Mouse (Mus musculus) megakaryocyte, embryonic 14.5 days (primary cell): ENCODE data around the gene Smad1. TPM values are rescaled to one million over a fixed set of nuclear protein-coding genes. Genes with fewer than 3 reads are reported as not detected.
A peak's percentile ranks its signal among the peaks of the same experiment; 100 is the strongest.

Source experiments
- H3K27me3 ChIP-seq: replicated peaks from 2 replicates; pipeline ENCODE3; 2012; ENCODE audit warnings: inconsistent platforms
- H3K36me3 ChIP-seq: replicated peaks from 2 replicates; pipeline ENCODE3; 2012; ENCODE audit warnings: low read length, inconsistent platforms, mixed read lengths
- H3K4me1 ChIP-seq: 2 replicates; pipeline ENCODE4 v1.6.1; 2012; ENCODE audit warnings: inconsistent platforms
- H3K4me3 ChIP-seq: replicated peaks from 2 replicates; pipeline ENCODE3; 2012; ENCODE audit warnings: moderate library complexity, mild to moderate bottlenecking, inconsistent platforms
- H3K9me3 ChIP-seq: 2 replicates; pipeline ENCODE4 v1.6.1; 2012; ENCODE audit warnings: inconsistent platforms
- FLI1 ChIP-seq: IDR thresholded peaks from 2 replicates; pipeline ENCODE4 v1.6.1; 2012; ENCODE audit warnings: low read length, inconsistent platforms, mixed read lengths
- GATA1 ChIP-seq: IDR thresholded peaks from 3 replicates; pipeline ENCODE4 v1.6.1; 2012; ENCODE audit warnings: mixed read lengths, low read length, inconsistent platforms, borderline replicate concordance
- polyA plus RNA-seq: library from polyadenylated mRNA; stranded (reverse); fragments of >175 nt; gene quantifications from 2 replicates; pipeline ENCODE4 v1.2.3, GENCODE M21; 2012; ENCODE audit warnings: low replicate concordance; ENCODE audit not compliant: insufficient read depth

Gene Smad1
- polyA plus RNA-seq, 1 experiment: 8.0 TPM

DNA sequence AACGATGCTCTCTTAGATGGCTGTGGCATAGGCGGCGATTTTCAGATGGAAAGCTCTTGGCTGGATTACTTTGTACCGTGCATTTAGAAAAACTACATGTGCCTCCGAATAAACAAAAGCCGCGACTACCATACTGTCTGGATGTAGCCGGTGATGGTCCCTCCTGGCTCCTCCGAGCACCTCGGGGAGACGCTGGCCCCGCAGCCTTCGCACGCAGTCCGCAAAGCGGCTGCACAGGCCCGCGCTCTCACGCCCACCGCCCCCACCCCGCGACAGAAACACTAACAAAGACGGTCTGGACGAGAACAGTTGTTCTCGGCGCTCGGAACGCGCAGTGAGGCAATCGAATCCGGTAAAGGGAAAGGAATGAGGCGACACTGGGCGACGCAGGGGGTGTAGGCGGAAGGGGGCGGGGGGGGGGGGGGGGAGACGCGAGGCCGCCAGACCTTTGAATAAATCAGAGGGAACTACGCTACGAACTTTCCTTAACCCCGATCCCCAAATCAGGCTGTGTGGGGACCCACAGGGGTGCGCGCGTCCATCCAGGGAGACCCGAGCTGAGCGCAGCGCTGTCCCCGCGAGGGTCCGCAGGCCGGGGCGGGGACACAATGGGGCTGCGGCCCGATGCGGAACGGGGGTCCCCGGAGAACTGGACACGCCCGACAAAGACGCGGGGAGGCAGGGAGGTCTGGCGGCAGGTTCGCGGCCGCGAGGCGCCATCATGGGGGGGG, 902 bp downstream of the Smad1 start:
- Histone ChIP-seq H3K4me1 (peaks cover 41% of the 10 kb centered on the region), H3K36me3 (no peaks in the 10 kb centered on the region), H3K4me3 (peak overlapping the region; percentile 94), H3K9me3 (peaks cover 7% of the 10 kb centered on the region), H3K27me3 (peaks cover 40% of the 10 kb centered on the region)
- TF ChIP-seq FLI1: no peak
- TF ChIP-seq GATA1: no peak

DNA sequence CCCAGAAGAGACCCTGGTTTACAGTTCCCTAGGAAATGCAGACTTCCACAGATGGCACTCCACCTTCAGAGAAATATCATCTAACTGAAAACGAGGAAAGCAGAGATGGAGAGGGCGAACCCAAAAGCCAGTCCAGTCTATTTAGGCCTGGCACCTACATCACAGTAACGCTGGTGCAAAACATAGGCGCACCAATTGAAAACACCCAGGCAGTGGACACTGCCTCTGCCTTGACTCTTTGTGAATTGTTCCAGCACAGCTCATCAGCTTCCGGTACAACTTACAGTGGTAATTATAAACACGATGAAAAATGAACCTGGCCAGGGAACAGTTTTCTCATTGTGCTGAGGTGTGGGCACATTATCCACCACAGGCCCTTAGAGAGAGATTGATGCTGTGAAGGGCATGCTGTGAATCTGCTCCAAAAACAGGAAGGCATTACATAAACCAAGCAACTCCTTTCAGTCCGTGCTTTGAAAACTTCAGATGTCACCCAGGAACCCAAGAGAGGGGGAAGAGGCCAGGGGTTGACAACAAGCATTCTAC, 1.5 kb downstream of the Smad1 start:
- Histone ChIP-seq H3K4me3 (peak overlapping the region; percentile 94), H3K36me3 (no peaks in the 10 kb centered on the region), H3K27me3 (peaks cover 40% of the 10 kb centered on the region), H3K9me3 (peaks cover under 1% of the 10 kb centered on the region; the same call in 1 of the 2 replicates), H3K4me1 (peaks cover 37% of the 10 kb centered on the region)
- no peak for TF ChIP-seq FLI1
- TF ChIP-seq GATA1: no peak

DNA sequence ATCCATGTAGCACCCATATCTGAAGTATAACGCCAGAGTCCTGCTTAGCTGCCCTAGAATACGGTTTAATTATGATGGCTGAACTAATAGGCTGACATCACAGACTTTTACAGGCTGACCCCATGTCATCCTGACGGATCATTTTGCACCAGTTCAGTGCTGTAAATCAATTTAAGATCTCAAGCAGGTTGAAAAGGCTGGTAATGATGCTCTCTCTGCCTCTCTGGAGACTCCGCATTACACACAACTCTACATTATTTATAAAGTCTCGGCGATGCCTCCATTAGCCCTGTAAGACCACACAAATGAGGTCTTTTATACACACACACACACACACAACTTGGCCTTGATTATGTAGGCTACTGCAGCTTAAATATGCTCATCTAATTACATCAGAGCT, 2.4 kb downstream of the Smad1 start:
- TF ChIP-seq FLI1: no peak
- no peak for TF ChIP-seq GATA1
- Histone ChIP-seq H3K36me3 (no peaks in the 10 kb centered on the region), H3K4me3 (no peak overlapping the region), H3K27me3 (peaks cover 38% of the 10 kb centered on the region), H3K4me1 (peaks cover 36% of the 10 kb centered on the region), H3K9me3 (no peaks in the 10 kb centered on the region)

DNA sequence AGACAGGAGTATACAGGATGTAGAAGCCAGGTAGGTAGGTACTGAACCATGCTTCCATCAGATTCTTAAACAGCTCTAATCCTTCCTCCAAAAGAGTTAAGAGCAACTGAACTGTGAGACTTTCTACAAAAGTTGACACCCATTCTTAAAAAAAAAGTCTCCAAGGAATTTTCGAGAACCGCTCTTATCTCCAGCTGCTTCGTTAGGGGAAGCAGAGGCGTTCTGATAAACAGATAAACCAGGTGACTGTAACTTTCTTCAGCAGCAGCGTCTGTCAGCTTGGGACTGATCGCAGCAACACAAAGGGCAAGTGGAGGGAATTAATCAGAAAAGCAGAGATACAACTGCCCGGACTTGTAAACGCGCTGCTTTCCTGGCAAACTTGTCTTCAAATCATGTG, 5.3 kb downstream of the Smad1 start:
- no peaks in the 10 kb centered on the region for H3K36me3 ChIP-seq
- no peak for TF ChIP-seq GATA1
- TF ChIP-seq FLI1: no peak
- H3K9me3 ChIP-seq: no peaks in the 10 kb centered on the region
- peaks cover 30% of the 10 kb centered on the region for H3K4me1 ChIP-seq
- no peak overlapping the region for H3K4me3 ChIP-seq
- peaks cover 25% of the 10 kb centered on the region for H3K27me3 ChIP-seq

DNA sequence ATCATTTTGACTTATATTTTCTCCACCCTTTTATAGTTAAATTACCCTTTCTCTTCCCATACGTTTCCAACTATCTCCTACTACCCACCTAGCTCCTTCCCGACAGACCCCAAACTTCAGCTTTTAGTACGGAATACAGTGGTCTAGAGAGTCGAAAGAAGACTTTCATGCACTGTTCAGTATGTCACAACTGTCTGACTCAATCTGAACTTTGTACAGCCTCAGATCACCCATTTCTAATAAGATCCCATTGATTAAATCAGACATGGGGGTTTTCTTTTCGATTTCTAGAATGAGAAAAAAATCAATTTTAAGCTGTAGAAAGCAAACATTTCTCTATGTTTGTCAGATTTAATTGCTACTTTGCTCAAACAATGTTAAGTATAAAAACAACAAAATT, 6.1 kb downstream of the Smad1 start:
- Histone ChIP-seq H3K36me3 (no peaks in the 10 kb centered on the region), H3K4me3 (no peak overlapping the region), H3K27me3 (peaks cover 19% of the 10 kb centered on the region), H3K9me3 (no peaks in the 10 kb centered on the region), H3K4me1 (peaks cover 27% of the 10 kb centered on the region)
- TF ChIP-seq FLI1 (no peak), GATA1 (no peak)

DNA sequence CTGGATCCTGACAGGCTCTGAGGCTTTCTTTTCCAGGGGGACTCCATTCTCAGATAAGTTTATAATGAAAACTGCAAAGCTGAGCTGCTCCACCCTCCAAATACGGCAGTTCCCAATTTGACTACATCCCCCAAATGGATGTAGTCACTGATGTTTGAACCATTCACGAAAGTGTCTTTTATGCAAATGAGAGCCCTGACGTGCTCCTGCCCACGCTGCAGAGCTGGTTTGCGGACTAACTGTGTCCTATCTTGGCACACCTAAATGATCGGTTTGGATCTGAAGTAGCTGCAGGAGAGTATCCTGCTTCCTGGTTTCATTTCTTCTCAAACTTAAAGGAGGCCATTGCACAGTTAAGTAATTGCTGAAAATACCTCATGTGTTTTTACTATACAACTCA, 6.7 kb downstream of the Smad1 start:
- Histone ChIP-seq H3K4me1 (peaks cover 21% of the 10 kb centered on the region), H3K27me3 (peaks cover 13% of the 10 kb centered on the region), H3K9me3 (no peaks in the 10 kb centered on the region), H3K36me3 (no peaks in the 10 kb centered on the region), H3K4me3 (no peak overlapping the region)
- TF ChIP-seq GATA1: no peak
- TF ChIP-seq FLI1: no peak

DNA sequence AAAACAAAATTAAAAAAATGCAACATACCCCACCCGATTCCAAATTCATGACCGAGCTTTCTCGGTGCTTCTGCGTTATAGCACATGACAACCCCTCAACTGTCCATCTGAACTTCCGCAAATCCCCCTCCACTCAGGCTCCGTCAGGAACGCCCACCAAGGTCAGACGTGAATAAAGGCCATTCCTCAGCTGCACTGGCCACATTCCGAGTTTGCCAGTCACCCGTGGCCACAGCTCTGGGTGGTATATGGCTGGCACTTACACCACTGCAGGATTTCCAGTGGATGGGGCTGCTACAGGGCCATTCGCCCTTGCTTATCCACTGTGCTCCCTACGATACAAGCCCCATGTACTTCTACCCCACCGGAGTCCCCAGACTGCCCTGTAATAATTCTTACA, 7.9 kb downstream of the Smad1 start:
- no peak for TF ChIP-seq FLI1
- no peak for TF ChIP-seq GATA1
- Histone ChIP-seq H3K27me3 (peaks cover 5% of the 10 kb centered on the region), H3K4me3 (no peak overlapping the region), H3K9me3 (peaks cover 4% of the 10 kb centered on the region), H3K4me1 (peaks cover 19% of the 10 kb centered on the region), H3K36me3 (peaks cover 5% of the 10 kb centered on the region)

DNA sequence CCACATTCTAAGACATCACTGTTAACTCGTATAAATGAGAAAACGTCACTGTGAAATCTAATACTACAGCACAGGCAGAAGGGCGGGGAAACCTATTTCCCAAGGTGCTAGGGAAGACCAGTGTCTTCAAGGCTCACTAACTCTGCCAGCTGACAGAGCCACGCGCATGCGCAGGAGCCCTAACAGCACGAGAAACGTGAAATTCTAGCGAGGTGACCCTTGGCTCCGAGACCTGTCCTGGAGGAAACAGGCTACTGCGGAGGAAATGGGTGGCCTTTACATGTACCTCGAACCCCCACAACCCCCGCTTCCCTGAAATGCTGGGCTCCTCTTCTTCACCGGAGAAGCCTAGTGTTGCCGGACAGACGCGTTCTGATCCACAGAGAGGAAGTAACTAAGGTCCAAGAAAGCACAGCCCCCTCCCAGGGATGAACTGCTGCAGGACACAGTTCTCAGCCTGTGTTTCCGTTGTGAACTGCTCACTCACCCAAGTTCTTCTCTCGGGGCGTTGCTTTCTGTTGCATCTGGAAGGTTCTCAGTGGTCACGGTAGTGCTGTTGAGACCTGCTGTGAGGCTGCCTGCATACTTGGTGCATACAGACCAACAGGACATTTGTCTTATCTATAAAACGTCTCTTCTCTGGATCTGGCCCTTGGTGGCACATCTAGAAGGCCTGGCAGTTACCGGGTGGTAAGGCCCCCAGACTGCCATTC, 10.1 kb downstream of the Smad1 start:
- Histone ChIP-seq H3K4me3 (no peak overlapping the region), H3K9me3 (peaks cover 9% of the 10 kb centered on the region), H3K4me1 (peaks cover 36% of the 10 kb centered on the region), H3K27me3 (peaks cover 3% of the 10 kb centered on the region), H3K36me3 (peaks cover 8% of the 10 kb centered on the region)
- TF ChIP-seq GATA1 (no peak), FLI1 (no peak)

DNA sequence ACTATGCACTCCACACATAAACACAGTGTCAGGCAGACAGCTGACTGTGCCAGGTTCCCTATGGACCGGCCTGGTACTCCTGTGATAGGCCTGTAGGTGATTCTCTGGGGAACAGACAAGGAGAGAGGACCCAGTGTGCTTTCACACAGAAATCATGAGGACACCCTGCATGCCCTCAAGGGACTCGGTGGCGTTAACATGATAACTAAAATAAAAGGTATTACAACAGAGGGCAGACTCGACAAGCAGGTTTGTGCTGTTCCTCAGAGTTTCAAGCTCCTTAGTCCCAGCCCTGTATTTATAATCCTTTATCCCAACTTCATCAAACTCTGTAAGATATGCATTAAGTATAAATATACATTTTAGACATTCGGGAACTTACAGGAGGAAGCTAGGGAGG, 12.5 kb downstream of the Smad1 start:
- H3K9me3 ChIP-seq: peaks cover 9% of the 10 kb centered on the region
- peaks cover 8% of the 10 kb centered on the region for H3K36me3 ChIP-seq
- TF ChIP-seq FLI1 (no peak), GATA1 (no peak)
- no peak overlapping the region for H3K4me3 ChIP-seq
- peaks cover 38% of the 10 kb centered on the region for H3K4me1 ChIP-seq
- peaks cover 6% of the 10 kb centered on the region for H3K27me3 ChIP-seq

DNA sequence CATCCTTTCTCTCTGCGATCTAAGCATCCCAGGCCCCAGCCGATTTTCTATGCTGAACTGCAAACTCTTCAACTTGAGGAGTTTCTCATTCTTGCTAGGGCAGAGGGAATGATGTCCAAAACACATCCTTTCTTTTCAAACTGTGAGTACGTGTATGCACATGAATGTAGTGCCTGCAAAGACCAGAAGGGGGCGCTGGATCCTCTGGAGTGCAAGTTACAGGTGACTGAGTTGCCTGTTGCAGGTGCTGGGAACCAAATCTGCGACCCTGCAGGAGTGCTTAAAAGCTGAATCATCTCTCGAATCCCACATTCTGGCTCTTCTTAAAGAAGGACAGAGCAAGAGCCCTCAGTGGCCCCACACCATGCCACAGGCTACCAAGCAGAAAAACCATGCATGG, 13.0 kb downstream of the Smad1 start:
- peaks cover 8% of the 10 kb centered on the region for H3K36me3 ChIP-seq
- peaks cover 39% of the 10 kb centered on the region for H3K4me1 ChIP-seq
- TF ChIP-seq GATA1 (no peak), FLI1 (no peak)
- H3K27me3 ChIP-seq: peaks cover 5% of the 10 kb centered on the region
- H3K9me3 ChIP-seq: peaks cover 9% of the 10 kb centered on the region
- H3K4me3 ChIP-seq: no peak overlapping the region
